Mouse (Mus musculus): ENCODE data around the gene Ak1. TPM values are rescaled to one million over a fixed set of nuclear protein-coding genes. Genes with fewer than 3 reads are reported as not detected.

Ak1 gene
- polyA plus RNA-seq, 1 experiment from 2014 or later, result 21.8 TPM

DNA sequence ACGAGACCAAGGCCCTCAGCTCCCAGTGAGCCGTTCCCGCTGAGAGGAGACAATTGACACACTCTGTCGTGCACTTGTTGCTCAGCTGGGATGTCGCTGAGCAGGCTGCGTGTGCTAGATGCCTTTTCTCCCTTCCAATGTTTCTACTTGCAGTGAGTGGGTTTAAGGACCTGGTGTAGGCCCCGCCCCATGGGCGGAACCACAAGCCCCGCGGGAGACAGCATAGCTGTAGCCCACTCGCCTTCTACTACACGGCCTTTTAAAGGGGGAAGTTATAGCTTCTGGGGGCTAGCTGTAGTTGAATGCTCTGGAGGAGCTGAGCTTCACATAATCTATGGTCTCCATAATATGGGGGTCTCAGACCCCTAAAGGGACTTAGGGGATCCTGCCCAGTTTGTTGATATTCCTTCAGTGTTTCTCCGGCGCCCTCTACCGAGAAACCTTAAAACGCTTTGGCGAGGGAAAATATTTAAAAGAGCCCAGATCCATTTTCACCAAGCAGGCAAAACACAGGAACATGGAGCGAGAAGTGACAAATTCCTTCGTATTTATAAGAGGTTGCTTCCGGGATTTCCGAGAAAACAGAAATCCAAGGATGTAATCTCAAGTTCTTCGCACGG is 10.8 kb upstream of the Ak1 start:
- Histone ChIP-seq H3K9ac (ENCODE audit: low read length) (peak overlapping the region; percentile 43; the same call in 1 of the 2 replicates), H3K36me3 (ENCODE audit: control insufficient read depth, insufficient read depth, low read length) (no peaks in the 10 kb centered on the region), H3K27ac (replicated peaks) (peak overlapping the region; percentile 45), H3K9me3 (ENCODE audit: control insufficient read depth, low read length) (no peaks in the 10 kb centered on the region), H3K27me3 (ENCODE audit: control insufficient read depth, insufficient read depth, low read length) (no peaks in the 10 kb centered on the region), H3K4me3 (ENCODE audit: low read depth, low read length) (peak overlapping the region; percentile 36; the same call in 1 of the 2 replicates), H3K4me1 (replicated peaks; ENCODE audit: control insufficient read depth, insufficient read depth) (peaks cover 6% of the 10 kb centered on the region; the same call in 1 of the 2 replicates), H3K4me2 (replicated peaks; ENCODE audit: low read depth) (peak overlapping the region; percentile 53)
- no peak for ATAC-seq (ENCODE audit: low FRiP score, low TSS enrichment)
- WGBS, result 12% methylated on average over 23 of the region's 23 CpGs
- DNase-seq (ENCODE audit: low spot score), result peak; percentile 54
- TF ChIP-seq EP300 (optimal IDR thresholded peaks at IDR 0.05) (no peak), CTCF (IDR thresholded peaks at IDR 0.05; ENCODE audit: low read depth) (peak; percentile 69)

DNA sequence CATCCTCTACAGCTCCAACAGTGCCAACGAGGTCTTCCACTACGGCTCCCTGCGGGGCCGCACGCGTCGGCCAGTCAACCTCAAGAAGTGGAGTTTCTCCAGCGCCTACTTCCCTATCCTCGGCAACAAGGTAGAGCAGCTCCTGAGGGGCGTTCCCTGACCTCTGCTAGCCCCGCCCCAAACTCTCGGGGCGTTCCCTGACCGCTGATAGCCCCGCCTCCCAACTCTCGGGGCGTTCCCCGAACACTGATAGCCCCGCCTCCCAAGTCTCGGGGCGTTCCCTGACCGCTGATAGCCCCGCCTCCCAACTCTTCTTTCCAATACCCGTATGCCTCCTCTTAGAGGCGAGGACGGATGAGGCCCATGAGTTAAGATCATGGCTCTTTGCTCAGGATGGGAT is 9.3 kb upstream of the Ak1 start:
- 0 out of 2 replicates have a peak, but pooled peaks have one; percentile 21 for ATAC-seq (ENCODE audit: low FRiP score, low TSS enrichment)
- no peak for TF ChIP-seq CTCF (IDR thresholded peaks at IDR 0.05; ENCODE audit: low read depth)
- TF ChIP-seq EP300 (optimal IDR thresholded peaks at IDR 0.05), result no peak
- no peak overlapping the region for H3K4me2 ChIP-seq (replicated peaks; ENCODE audit: low read depth)
- peak; percentile 72 for DNase-seq (ENCODE audit: low spot score)
- H3K27me3 ChIP-seq (ENCODE audit: control insufficient read depth, insufficient read depth, low read length), result no peaks in the 10 kb centered on the region
- peaks cover 6% of the 10 kb centered on the region; the same call in 1 of the 2 replicates for H3K4me1 ChIP-seq (replicated peaks; ENCODE audit: control insufficient read depth, insufficient read depth)
- WGBS, result 64% methylated on average over 26 of the region's 26 CpGs
- H3K4me3 ChIP-seq (ENCODE audit: low read depth, low read length), result no peak overlapping the region
- no peaks in the 10 kb centered on the region for H3K9me3 ChIP-seq (ENCODE audit: control insufficient read depth, low read length)
- H3K9ac ChIP-seq (ENCODE audit: low read length), result no peak overlapping the region
- no peak overlapping the region for H3K27ac ChIP-seq (replicated peaks)
- H3K36me3 ChIP-seq (ENCODE audit: control insufficient read depth, insufficient read depth, low read length), result no peaks in the 10 kb centered on the region

- no peak for DNase-seq (ENCODE audit: low spot score)
- 96% methylated on average over 1 of the region's 1 CpGs for WGBS
- TF ChIP-seq CTCF (IDR thresholded peaks at IDR 0.05; ENCODE audit: low read depth) (no peak), EP300 (optimal IDR thresholded peaks at IDR 0.05) (no peak)
These were observed 4.4 kb upstream of the Ak1 start for GRCm38 (mm10) chr2:32617109-32617508.

GRCm38 (mm10) chr2:32617601-32618000 is 4.0 kb upstream of the Ak1 start:
- Histone ChIP-seq H3K27me3 (ENCODE audit: control insufficient read depth, insufficient read depth, low read length) (no peaks in the 10 kb centered on the region), H3K9me3 (ENCODE audit: control insufficient read depth, low read length) (no peaks in the 10 kb centered on the region), H3K36me3 (ENCODE audit: control insufficient read depth, insufficient read depth, low read length) (no peaks in the 10 kb centered on the region), H3K4me2 (replicated peaks; ENCODE audit: low read depth) (no peak overlapping the region), H3K27ac (replicated peaks) (no peak overlapping the region), H3K9ac (ENCODE audit: low read length) (no peak overlapping the region), H3K4me1 (replicated peaks; ENCODE audit: control insufficient read depth, insufficient read depth) (peaks cover 13% of the 10 kb centered on the region), H3K4me3 (ENCODE audit: low read depth, low read length) (no peak overlapping the region)
- DNase-seq (ENCODE audit: low spot score), result no peak
- WGBS, result 95% methylated on average over 4 of the region's 4 CpGs
- no peak for ATAC-seq (ENCODE audit: low FRiP score, low TSS enrichment)
- TF ChIP-seq CTCF (IDR thresholded peaks at IDR 0.05; ENCODE audit: low read depth), result peak; percentile 57
- TF ChIP-seq EP300 (optimal IDR thresholded peaks at IDR 0.05), result no peak

More at GRCm38 (mm10) chr2:32617109-32617508, 4.4 kb upstream of the Ak1 start:
- ATAC-seq (ENCODE audit: low FRiP score, low TSS enrichment), result no peak
- peaks cover 13% of the 10 kb centered on the region for H3K4me1 ChIP-seq (replicated peaks; ENCODE audit: control insufficient read depth, insufficient read depth)
- H3K9ac ChIP-seq (ENCODE audit: low read length), result no peak overlapping the region
- H3K9me3 ChIP-seq (ENCODE audit: control insufficient read depth, low read length), result no peaks in the 10 kb centered on the region
- H3K27me3 ChIP-seq (ENCODE audit: control insufficient read depth, insufficient read depth, low read length), result no peaks in the 10 kb centered on the region
- no peak overlapping the region for H3K27ac ChIP-seq (replicated peaks)
- H3K4me3 ChIP-seq (ENCODE audit: low read depth, low read length), result no peak overlapping the region
- no peaks in the 10 kb centered on the region for H3K36me3 ChIP-seq (ENCODE audit: control insufficient read depth, insufficient read depth, low read length)
- no peak overlapping the region for H3K4me2 ChIP-seq (replicated peaks; ENCODE audit: low read depth)

GRCm38 (mm10) chr2:32618051-32618450 is 3.5 kb upstream of the Ak1 start:
- Histone ChIP-seq H3K9me3 (ENCODE audit: control insufficient read depth, low read length) (no peaks in the 10 kb centered on the region), H3K4me1 (replicated peaks; ENCODE audit: control insufficient read depth, insufficient read depth) (peaks cover 13% of the 10 kb centered on the region), H3K4me2 (replicated peaks; ENCODE audit: low read depth) (no peak overlapping the region), H3K27ac (replicated peaks) (no peak overlapping the region), H3K36me3 (ENCODE audit: control insufficient read depth, insufficient read depth, low read length) (no peaks in the 10 kb centered on the region), H3K4me3 (ENCODE audit: low read depth, low read length) (no peak overlapping the region), H3K27me3 (ENCODE audit: control insufficient read depth, insufficient read depth, low read length) (no peaks in the 10 kb centered on the region), H3K9ac (ENCODE audit: low read length) (no peak overlapping the region)
- 88% methylated on average over 9 of the region's 9 CpGs for WGBS
- no peak for TF ChIP-seq EP300 (optimal IDR thresholded peaks at IDR 0.05)
- no peak for TF ChIP-seq CTCF (IDR thresholded peaks at IDR 0.05; ENCODE audit: low read depth)
- ATAC-seq (ENCODE audit: low FRiP score, low TSS enrichment) (no peak), DNase-seq (ENCODE audit: low spot score) (no peak)
